Mouse (Mus musculus) spleen, postnatal 14 days (tissue): ENCODE measurements at regions not wholly inside any gene's neighbourhood (a gene's known extent, or its start where the extent isn't known, plus 50 kb on each side); places are given as distances from the start of the nearest gene placed in this dataset.

Experiments
- DNase-seq, 2 experiments: peaks; one replicate each; pipeline ENCODE4 v3.0.0; 2021 to 2022; ENCODE audit warnings: low spot score in 2 of 2

GRCm38 (mm10) chr15:52570256-52570655, 1314.5 kb upstream of the Gm7489 start:
- no peak for DNase-seq

- no peak for DNase-seq
Measured at GRCm38 (mm10) chr15:52577614-52578013, 1307.1 kb upstream of the Gm7489 start.

GRCm38 (mm10) chr15:52589391-52589790, 1295.3 kb upstream of the Gm7489 start:
- DNase-seq, result no peak

GRCm38 (mm10) chr15:52599511-52599910, 1285.2 kb upstream of the Gm7489 start:
- DNase-seq, result no peak

GRCm38 (mm10) chr15:52599957-52600356, 1284.7 kb upstream of the Gm7489 start:
- no peak for DNase-seq

- no peak for DNase-seq
Measured at GRCm38 (mm10) chr15:52639790-52640189, 1244.9 kb upstream of the Gm7489 start.

GRCm38 (mm10) chr15:52645961-52646360, 1238.7 kb upstream of the Gm7489 start:
- no peak for DNase-seq

- DNase-seq, result no peak
Measured at GRCm38 (mm10) chr15:52657916-52658315, 1226.8 kb upstream of the Gm7489 start.
